Mouse (Mus musculus): ENCODE data around the gene Tgfbr3l.
A peak's percentile ranks its signal among the peaks of the same experiment; 100 is the strongest.
"Not testable (repeated sequence)": the region's sequence is repeated elsewhere in the genome, so short reads cannot be mapped to it uniquely, and the experiment has no call there.

Gene Tgfbr3l

GRCm38 (mm10) chr8:4237814-4238433 is 10.1 kb upstream of the Tgfbr3l start:
- DNase-seq (ENCODE audit: low spot score in 2 of 2) = no peak

- peak; percentile 99 to 100 for DNase-seq (ENCODE audit: low spot score in 2 of 2)
Measured at GRCm38 (mm10) chr8:4238434-4239192, 9.4 kb upstream of the Tgfbr3l start, which contains the start of the genes Map2k7 and Gm49320. Gene Map2k7, plus strand, starts transcription at chr8:4238740. Gene Gm49320, plus strand, starts transcription at chr8:4238865.

- DNase-seq (ENCODE audit: low spot score in 2 of 2) = no peak
Measured at GRCm38 (mm10) chr8:4239193-4239890, 8.7 kb upstream of the Tgfbr3l start.

DNA sequence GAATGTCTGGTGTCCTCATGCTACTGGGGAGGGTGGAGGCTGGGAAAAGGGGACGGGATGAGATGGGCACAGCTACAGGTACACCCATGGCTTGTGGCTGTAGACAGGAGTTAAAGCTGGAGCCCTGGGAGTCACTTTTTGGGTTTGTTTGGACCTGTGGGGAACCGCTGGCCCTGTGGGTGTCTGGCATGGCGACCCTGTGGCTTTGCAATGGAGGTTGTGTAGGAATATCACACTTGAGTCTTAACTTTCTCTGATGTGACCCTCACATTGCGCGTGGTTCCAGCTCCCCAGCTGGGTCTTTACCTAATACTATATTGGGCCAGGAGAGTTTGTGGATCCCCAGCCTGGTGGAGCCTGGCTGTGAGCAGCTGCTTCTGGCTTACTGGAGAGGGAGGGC is 3.0 kb upstream of the Tgfbr3l start:
- DNase-seq (ENCODE audit: low spot score in 2 of 2) = no peak

DNA sequence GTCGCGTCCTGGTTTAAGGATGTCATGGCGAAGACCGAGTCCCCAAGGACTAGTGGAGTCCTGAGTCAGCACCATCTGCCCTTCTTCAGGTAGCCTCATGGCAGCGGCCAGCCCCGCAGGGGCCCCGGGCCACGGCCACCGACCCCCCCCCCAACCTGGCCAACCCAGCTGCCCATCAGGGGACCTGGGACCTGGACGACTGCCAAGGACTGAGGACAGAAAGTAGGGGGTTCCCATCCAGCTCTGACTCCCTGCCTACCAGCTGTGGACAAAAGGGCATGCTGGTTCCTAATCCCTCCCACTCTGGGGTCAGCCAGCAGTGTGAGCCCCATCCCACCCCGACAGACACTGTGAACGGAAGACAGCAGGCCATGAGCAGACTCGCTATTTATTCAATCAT is 2.3 kb upstream of the Tgfbr3l start:
- no peak for DNase-seq (ENCODE audit: low spot score in 2 of 2)

- no peak for DNase-seq (ENCODE audit: low spot score in 2 of 2)
Measured at GRCm38 (mm10) chr8:4247241-4247640, 773 bp upstream of the Tgfbr3l start.

- peak in 1 of 2 experiments; percentile 2 for DNase-seq (ENCODE audit: low spot score in 2 of 2)
Measured at GRCm38 (mm10) chr8:4249213-4249612, 1.2 kb downstream of the Tgfbr3l start.

GRCm38 (mm10) chr8:4250306-4250970 is 2.4 kb downstream of the Tgfbr3l start:
- peak; percentile 72 to 85 for DNase-seq (ENCODE audit: low spot score in 2 of 2)

- DNase-seq (ENCODE audit: low spot score in 2 of 2) = no peak
Measured at GRCm38 (mm10) chr8:4252116-4252760, 4.2 kb downstream of the Tgfbr3l start.

DNA sequence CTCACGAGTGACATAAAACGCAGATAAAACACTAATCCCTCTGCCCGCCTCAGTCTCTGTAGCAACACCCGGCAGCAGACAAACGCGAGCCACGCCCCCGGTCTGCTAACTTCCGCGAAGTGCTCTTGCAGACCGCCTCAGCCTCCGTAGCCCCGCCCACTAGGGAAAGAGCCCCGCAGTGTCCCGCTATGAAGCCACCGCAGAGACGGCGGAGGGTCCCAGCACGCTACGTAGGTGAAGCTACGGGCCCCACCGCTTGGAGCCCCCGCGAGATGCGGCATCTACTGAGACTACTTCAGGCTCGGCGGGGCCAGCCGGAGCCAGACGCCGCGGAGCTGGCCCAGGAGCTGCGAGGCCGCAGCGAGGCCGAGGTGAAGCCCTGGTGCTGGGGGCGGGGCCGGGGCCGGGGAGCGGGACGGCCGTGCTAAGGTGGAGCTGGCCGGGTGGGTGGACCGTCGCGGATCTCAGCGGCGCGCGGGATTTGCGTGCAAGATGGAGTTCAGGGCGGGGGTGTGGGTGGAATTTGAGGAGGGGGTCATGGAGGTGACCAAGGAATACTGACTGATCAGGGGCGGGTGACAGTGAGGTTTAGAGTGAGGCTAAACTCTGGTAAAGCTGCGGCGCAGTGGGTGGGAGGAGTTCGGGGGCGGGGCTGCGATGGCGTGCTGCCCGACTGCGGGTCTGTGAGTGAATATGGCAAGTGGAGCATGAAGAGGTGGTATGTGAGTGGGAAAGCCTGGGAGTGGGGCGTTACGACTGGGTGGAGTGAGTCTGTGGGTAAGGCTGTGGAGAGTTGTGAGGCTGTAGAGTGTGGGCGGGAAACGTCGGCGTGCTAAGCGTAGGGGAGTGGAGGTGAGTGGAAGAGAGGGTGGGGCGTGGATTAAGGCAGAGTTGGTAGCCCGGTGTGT is 5.2 kb downstream of the Tgfbr3l start, which contains the start of gene Snapc2:
TSS of gene Snapc2 (plus strand) at position 147 of the 908 bp plus-strand sequence.
- DNase-seq (ENCODE audit: low spot score in 2 of 2) = peak; percentile 92 to 94

DNA sequence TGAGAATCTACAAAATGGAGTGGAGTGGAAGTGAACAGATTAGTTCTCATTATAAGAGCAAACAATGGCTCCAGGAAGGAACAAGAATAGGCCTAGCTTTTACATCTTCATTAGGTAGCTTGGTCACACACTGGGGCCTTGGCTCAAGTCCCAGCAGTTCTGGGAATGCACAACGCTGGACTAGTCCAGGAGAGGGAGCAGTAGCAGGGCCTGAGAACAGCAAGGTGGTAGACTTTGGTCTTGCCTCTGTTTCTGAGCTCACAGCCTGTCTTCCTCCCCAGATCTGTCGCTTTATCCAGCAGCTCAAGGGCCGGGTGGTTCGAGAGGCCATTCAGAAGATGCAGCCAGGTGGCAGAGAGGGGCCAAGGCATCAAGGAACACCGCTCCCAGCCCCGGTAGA is 6.0 kb downstream of the Tgfbr3l start:
- no peak for DNase-seq (ENCODE audit: low spot score in 2 of 2)

GRCm38 (mm10) chr8:4255471-4255870 is 7.5 kb downstream of the Tgfbr3l start:
- DNase-seq (ENCODE audit: low spot score in 2 of 2) = not testable (repeated sequence)

DNA sequence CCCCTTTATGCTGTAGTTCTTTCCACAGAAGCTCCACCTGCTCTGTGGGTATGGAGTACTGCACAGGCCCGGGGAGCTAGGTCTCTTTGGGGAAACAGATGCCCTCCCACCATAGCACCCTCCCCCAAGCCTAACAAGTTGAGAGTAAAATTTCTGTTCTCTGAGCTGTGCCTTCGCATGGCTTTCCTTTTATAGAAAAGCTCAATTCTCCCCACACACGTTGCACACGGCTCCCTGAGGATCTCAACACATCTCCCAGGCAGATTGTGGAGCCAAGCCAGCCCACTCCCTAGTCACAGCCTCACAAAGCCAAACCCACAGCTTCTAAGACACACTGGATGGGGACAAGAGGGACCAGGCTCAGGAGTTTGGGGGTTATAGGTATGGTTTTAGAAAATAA is 8.9 kb downstream of the Tgfbr3l start:
- DNase-seq (ENCODE audit: low spot score in 2 of 2) = no peak

DNA sequence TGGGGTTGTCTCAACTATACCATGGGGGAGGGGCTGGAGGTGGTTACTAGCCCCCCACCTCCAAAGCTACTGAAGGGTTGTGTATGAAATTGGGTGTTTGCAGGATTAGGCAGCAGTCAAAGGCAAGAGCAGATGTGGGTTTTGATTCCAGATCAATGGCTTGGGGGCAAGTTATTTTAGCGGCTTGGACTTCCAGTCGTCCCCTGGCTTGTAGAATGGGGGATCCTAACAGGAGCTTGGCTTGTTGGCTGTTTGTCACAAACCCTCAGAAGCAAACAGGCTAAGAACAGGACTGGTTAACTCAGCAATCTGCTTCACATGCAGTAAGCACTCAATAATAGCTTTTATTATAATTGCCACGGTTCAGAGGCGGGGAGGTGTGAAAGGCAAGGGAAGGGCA is 9.3 kb downstream of the Tgfbr3l start:
- no peak for DNase-seq (ENCODE audit: low spot score in 2 of 2)

GRCm38 (mm10) chr8:4258233-4258632 is 10.2 kb downstream of the Tgfbr3l start:
- peak; percentile 74 to 84 for DNase-seq (ENCODE audit: low spot score in 2 of 2)

- DNase-seq (ENCODE audit: low spot score in 2 of 2) = peak; percentile 2 to 11
Measured at GRCm38 (mm10) chr8:4258678-4259077, 10.7 kb downstream of the Tgfbr3l start.

GRCm38 (mm10) chr8:4259125-4259804 is 11.3 kb downstream of the Tgfbr3l start, which contains the start of gene Ctxn1:
Gene Ctxn1, minus strand, starts transcription at chr8:4259274.
- DNase-seq (ENCODE audit: low spot score in 2 of 2) = peak; percentile 88 to 91

DNA sequence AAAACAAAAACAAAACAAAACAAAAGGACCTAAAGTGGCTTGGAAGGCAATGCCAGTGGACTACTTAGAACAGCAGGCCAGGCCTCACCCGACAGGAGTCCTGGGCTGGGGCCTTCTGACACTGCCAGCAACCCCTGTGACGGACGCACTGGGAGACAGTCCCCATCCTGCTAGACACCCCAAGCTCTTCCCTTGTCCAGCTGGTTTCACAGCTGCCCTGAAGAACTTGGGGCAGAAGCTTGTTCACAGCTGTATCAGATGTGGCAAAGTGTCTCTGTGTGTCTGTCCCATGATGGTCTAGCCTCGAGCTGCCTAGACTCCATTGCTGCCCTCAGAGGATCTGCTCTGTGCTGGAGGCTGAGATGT is 11.8 kb downstream of the Tgfbr3l start:
- no peak for DNase-seq (ENCODE audit: low spot score in 2 of 2)

- DNase-seq (ENCODE audit: low spot score in 2 of 2) = no peak
Measured at GRCm38 (mm10) chr8:4263105-4263791, 15.2 kb downstream of the Tgfbr3l start.

Measured in natural killer cell, adult 2 months (primary cell).